ENCODE assay signal across 8 mouse cellular contexts in genomic region chr11:3647688-3648087, GRCm38 (mm10). TPM values are rescaled to one million over a fixed set of nuclear protein-coding genes. Genes with fewer than 3 reads are reported as not detected.
DNase-seq lines count a peak whose midpoint lies in the region; ATAC-seq and TF ChIP-seq lines count a peak whose summit lies in the region.

No protein-coding gene starts in this region.

- H3K9ac ChIP-seq in liver, adult 2 months (ENCODE audit: low read depth, low read length), result peak overlapping the region; percentile 48
- H3K9ac ChIP-seq in neural tube, embryonic 12.5 days, result peak overlapping the region; percentile 98; the same call in 1 of the 2 replicates

- no peak for TF ChIP-seq CTCF in liver, adult 2 months (IDR thresholded peaks at IDR 0.05; ENCODE audit: low read depth, low read length)

- H3K79me2 ChIP-seq in liver, adult 2 months (ENCODE audit: control insufficient read depth, insufficient read depth, low read length), result peaks cover 13% of the 10 kb centered on the region; the same call in 1 of the 2 replicates

- DNase-seq in liver, adult 2 months (ENCODE audit: extremely low read depth, low read depth, low spot score), result no peak
- no peak for DNase-seq in liver
- no peak for DNase-seq in embryonic facial prominence, embryonic 10.5 days (ENCODE audit: low spot score)
- DNase-seq in induced T-regulatory cell, adult 2 months (ENCODE audit: low read depth), result peak; percentile 43
- DNase-seq in urinary bladder, postnatal 10 days (ENCODE audit: low spot score), result no peak
- no peak for DNase-seq in frontal cortex, postnatal 36 days (ENCODE audit: low spot score in 2 of 2)
- DNase-seq in urinary bladder, postnatal 25 days (ENCODE audit: low spot score), result no peak

- H3K27ac ChIP-seq in liver, adult 2 months (replicated peaks; ENCODE audit: insufficient read depth, low read depth, low read length), result no peak overlapping the region
- H3K27ac ChIP-seq in embryonic facial prominence, embryonic 10.5 days (replicated peaks), result 0 out of 2 replicates have a peak overlapping the region, but pooled peaks have one; percentile 97
- no peak overlapping the region for H3K27ac ChIP-seq in neural tube, embryonic 12.5 days

- peaks cover 59% of the 10 kb centered on the region for H3K9me3 ChIP-seq in embryonic facial prominence, embryonic 10.5 days
- H3K9me3 ChIP-seq in neural tube, embryonic 12.5 days, result peaks cover 19% of the 10 kb centered on the region

- no peaks in the 10 kb centered on the region for H3K27me3 ChIP-seq in liver, adult 2 months (ENCODE audit: control insufficient read depth, insufficient read depth, low read length)
- no peaks in the 10 kb centered on the region for H3K27me3 ChIP-seq in embryonic facial prominence, embryonic 10.5 days (replicated peaks; ENCODE audit: low read depth, poor library complexity, severe bottlenecking)
- no peaks in the 10 kb centered on the region for H3K27me3 ChIP-seq in neural tube, embryonic 12.5 days (replicated peaks)

- H3K4me3 ChIP-seq in liver, adult 2 months (ENCODE audit: insufficient read depth, low read depth, low read length), result peak overlapping the region; percentile 100
- H3K4me3 ChIP-seq in embryonic facial prominence, embryonic 10.5 days, result peak overlapping the region; percentile 90
- peak overlapping the region; percentile 97 for H3K4me3 ChIP-seq in neural tube, embryonic 12.5 days

- peak overlapping the region; percentile 70 for H3K4me2 ChIP-seq in neural tube, embryonic 12.5 days (replicated peaks)

- TF ChIP-seq POLR2A in liver, adult 2 months (IDR thresholded peaks at IDR 0.05; ENCODE audit: extremely low read depth, insufficient read depth, low read length), result no peak

- H3K4me1 ChIP-seq in liver, adult 2 months (ENCODE audit: control insufficient read depth, insufficient read depth, low read length), result peaks cover 10% of the 10 kb centered on the region
- H3K4me1 ChIP-seq in embryonic facial prominence, embryonic 10.5 days, result peaks cover 18% of the 10 kb centered on the region
- H3K4me1 ChIP-seq in neural tube, embryonic 12.5 days, result peaks cover 6% of the 10 kb centered on the region

- 67% methylated on average over 5 of the region's 5 CpGs for WGBS in liver, adult 2 months
- 84% methylated on average over 5 of the region's 5 CpGs for WGBS in embryonic facial prominence, embryonic 10.5 days
- 85% methylated on average over 5 of the region's 5 CpGs for WGBS in neural tube, embryonic 12.5 days

- ATAC-seq in neural tube, embryonic 12.5 days (ENCODE audit: low FRiP score, low read depth), result no peak

- H3K36me3 ChIP-seq in liver, adult 2 months (ENCODE audit: control insufficient read depth, insufficient read depth, low read length), result peaks cover 23% of the 10 kb centered on the region
- H3K36me3 ChIP-seq in embryonic facial prominence, embryonic 10.5 days (replicated peaks), result peaks cover 79% of the 10 kb centered on the region
- peaks cover 45% of the 10 kb centered on the region for H3K36me3 ChIP-seq in neural tube, embryonic 12.5 days

RNA-seq across cellular contexts. Expression of gene Morc2a, which starts 1.3 kb away (rescaled TPM):
- total RNA-seq in liver, adult 2 months (2014; rRNA removed), result 8.2 and 9.9 TPM in 2 replicates
- 3.3 and 5.0 TPM in 2 replicates for polyA plus RNA-seq in liver, adult 2 months (2012; rRNA removed)
- 46.8 and 46.9 TPM in 2 replicates for polyA plus RNA-seq in embryonic facial prominence, embryonic 10.5 days (2016; fragmentation: Nextera tagmentation; extraction: Ambion mirVana)
- 48.0 and 55.9 TPM in 2 replicates for polyA plus RNA-seq in neural tube, embryonic 12.5 days (2016; fragmentation: Nextera tagmentation; extraction: Ambion mirVana)
